Mouse (Mus musculus) frontal cortex, postnatal 10 days (tissue): ENCODE data around the gene Vil1.

Source experiments
- DNase-seq, 2 experiments: peaks; one replicate each; pipeline ENCODE4 v3.0.0; 2022; ENCODE audit warnings: low spot score in 2 of 2, mixed read lengths in 1 of 2

Gene Vil1

GRCm38 (mm10) chr1:74412711-74413110 lies 3.5 kb downstream of the Vil1 start:
- DNase-seq: no peak

GRCm38 (mm10) chr1:74415143-74415542 lies 6.0 kb downstream of the Vil1 start:
- DNase-seq: no peak

GRCm38 (mm10) chr1:74418747-74419439 lies 9.7 kb downstream of the Vil1 start:
- DNase-seq: no peak

GRCm38 (mm10) chr1:74419440-74419794 lies 10.2 kb downstream of the Vil1 start:
- DNase-seq: no peak

GRCm38 (mm10) chr1:74423147-74423546 lies 14.0 kb downstream of the Vil1 start:
- DNase-seq: no peak

- no peak for DNase-seq
Measured at GRCm38 (mm10) chr1:74425845-74426244, 16.7 kb downstream of the Vil1 start.

- DNase-seq: no peak
Measured at GRCm38 (mm10) chr1:74433220-74433619, 24.0 kb downstream of the Vil1 start.

- DNase-seq: no peak
Measured at GRCm38 (mm10) chr1:74434596-74434995, 25.4 kb downstream of the Vil1 start.

GRCm38 (mm10) chr1:74435563-74435962 lies 26.4 kb downstream of the Vil1 start:
- DNase-seq: no peak

- DNase-seq: no peak
Measured at GRCm38 (mm10) chr1:74437702-74438427, 28.7 kb downstream of the Vil1 start.

- DNase-seq: no peak
Measured at GRCm38 (mm10) chr1:74439166-74439876, 30.1 kb downstream of the Vil1 start.

- no peak for DNase-seq
Measured at GRCm38 (mm10) chr1:74444538-74444937, 35.4 kb downstream of the Vil1 start.

- DNase-seq: no peak
Measured at GRCm38 (mm10) chr1:74452611-74453045, 43.5 kb downstream of the Vil1 start.

- peak in 1 of 2 experiments; percentile 30 for DNase-seq
Measured at GRCm38 (mm10) chr1:74460273-74460672, 51.1 kb downstream of the Vil1 start.
